Mouse (Mus musculus) bone marrow macrophage, adult 2 months (primary cell): Measurements from ENCODE around the gene Baiap2.

Experiments used
- CTCF ChIP-seq: IDR thresholded peaks from 2 replicates; pipeline ENCODE4 v1.5.1; 2012; ENCODE audit warnings: low read depth, mild to moderate bottlenecking, low read length, moderate library complexity
- POLR2A ChIP-seq: IDR thresholded peaks from 2 replicates; pipeline ENCODE4 v1.6.1; 2012; ENCODE audit warnings: mild to moderate bottlenecking, low read depth, low read length, borderline replicate concordance

DNA sequence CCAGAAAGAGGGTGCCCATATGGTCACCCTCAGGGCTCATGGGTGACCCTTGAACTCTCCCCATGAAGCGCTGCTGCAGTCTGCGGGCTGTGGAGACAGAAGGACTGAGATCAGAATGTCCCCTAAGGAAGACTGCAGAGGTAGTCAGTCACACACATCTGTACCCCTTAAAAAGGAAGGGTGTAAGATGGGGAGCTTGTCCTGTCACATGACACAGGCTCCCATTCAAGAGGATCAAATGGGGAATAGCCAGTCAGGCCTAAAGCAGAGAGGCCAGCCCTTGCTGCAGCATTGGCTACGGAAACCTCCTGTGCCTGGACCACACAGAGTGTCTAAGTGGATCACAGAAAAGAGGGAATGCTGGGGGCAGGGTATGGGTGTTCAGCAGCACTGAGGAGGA lies 90.9 kb downstream of the Baiap2 start:
- no peak for TF ChIP-seq CTCF
- no peak for TF ChIP-seq POLR2A
